Mouse (Mus musculus): ENCODE measurements around the gene Dcp1a. TPM values are rescaled to one million over a fixed set of nuclear protein-coding genes. Genes with fewer than 3 reads are reported as not detected.

Dcp1a gene
- 26.4 and 32.9 TPM in 2 replicates for total RNA-seq (2017)

DNA sequence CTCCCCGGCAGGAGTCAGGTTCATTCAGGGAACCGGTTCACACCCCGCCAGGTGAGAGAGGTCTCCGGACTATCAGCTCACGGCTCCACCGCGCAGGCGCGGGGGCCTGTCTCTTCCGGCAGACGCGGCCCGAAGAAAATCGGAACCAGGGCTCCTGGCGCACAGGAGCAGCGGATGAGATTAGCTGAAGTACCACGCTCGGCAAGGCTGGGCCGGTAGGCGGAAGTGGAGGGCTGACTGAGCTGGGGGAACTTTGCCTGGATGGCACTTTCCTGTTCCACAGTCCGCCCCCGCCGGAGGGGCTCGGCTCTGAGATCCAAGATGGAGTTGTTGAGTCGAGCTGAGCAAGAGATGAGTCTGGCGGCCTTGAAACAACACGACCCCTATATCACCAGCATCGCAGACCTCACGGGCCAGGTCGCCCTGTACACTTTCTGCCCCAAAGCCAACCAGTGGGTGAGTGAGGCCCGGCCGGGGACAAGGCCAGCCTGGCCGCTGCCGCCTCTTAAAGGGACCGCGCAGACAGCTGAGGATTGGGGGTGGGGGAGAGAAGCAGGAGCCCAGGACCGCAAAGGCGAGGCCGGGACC lies at the start of gene Dcp1a:
Gene Dcp1a, plus strand, starts transcription at position 175 of the 588 bp plus-strand sequence.
- ATAC-seq (replicated peaks; ENCODE audit: low read depth, poor library complexity, severe bottlenecking), result peak; percentile 100

DNA sequence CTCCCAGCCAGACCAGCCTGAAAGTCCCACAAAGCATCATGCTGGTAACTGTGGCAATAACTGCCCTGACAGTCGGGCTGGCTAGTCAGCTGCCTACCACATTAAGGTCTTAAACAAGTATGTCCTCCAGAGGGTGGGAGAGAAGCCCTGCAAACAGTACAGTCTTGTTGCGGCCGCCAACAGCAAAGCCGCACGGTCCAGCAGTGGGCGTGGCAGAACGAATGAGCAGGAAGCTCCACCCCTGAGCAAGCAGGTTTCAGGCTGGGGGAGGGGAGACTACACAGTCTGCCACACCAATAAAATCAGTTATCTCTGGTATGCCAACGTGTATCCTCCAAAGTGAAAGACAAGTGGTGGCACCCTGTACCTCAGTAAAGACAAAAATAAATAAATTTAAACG lies 49.7 kb upstream of the Dcp1a start:
- peak; percentile 39; the same call in 1 of the 2 replicates for ATAC-seq (replicated peaks; ENCODE audit: low read depth, poor library complexity, severe bottlenecking)

DNA sequence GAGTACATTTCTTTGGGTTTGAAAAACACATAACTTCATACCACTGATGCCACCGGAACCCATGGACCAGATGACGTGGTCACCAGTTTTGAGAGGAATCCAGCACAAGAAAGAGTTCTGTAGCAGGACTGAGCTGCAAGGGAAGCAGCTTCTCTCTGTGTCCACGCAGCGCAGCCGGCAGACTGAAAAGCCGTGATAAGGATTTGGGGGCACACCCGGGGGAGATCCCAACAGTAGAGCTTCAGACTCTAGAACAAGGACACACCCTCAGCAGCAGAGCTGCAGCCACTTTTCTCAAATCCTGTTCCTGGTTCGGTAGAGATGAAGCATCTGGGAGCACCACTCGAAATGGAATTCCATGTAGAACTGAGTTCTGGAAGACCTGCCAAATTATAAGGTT lies 49.3 kb upstream of the Dcp1a start:
- ATAC-seq (replicated peaks; ENCODE audit: low read depth, poor library complexity, severe bottlenecking), result no peak

GRCm38 (mm10) chr14:30430446-30430845 lies 48.9 kb upstream of the Dcp1a start:
- no peak for ATAC-seq (replicated peaks; ENCODE audit: low read depth, poor library complexity, severe bottlenecking)

DNA sequence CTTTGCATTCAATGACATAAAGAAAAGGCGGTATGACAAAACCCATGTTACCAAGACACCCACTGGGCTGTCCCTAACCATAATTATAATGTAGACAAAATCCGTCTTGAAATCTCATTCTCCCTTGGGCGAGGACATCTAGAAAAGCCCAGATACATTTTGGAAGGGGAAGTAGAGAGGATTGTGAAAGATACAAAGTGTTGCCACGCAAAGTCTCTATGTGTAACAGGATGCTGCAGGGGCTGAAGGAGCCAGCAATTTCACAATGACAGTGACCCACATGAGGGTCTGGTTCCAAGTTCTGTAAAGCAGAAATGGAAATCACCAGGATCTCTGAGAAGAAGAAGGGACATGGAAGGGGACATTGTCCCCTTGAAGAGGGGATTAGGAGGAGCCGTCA lies 44.0 kb upstream of the Dcp1a start:
- peak; percentile 88 for ATAC-seq (replicated peaks; ENCODE audit: low read depth, poor library complexity, severe bottlenecking)

DNA sequence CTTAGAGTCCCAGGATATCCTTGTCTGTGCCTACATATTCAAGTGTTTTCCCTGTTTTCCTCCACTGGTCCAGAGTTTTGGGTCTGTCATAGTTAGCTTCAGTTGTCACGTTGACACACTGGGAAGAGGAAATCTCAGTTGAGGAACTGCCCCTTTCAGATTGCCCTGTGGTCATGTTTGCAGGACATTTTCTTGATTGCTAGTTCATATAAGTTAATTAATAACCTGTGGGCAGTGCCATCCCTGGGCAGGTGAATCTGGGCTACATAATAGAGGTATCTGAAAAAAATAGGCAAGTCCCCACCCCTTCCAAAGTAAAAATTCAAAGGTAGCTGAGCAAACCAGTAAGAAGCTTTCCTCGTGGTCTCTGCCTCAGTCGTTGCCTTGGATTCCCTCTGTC lies 39.4 kb upstream of the Dcp1a start:
- ATAC-seq (replicated peaks; ENCODE audit: low read depth, poor library complexity, severe bottlenecking), result no peak

DNA sequence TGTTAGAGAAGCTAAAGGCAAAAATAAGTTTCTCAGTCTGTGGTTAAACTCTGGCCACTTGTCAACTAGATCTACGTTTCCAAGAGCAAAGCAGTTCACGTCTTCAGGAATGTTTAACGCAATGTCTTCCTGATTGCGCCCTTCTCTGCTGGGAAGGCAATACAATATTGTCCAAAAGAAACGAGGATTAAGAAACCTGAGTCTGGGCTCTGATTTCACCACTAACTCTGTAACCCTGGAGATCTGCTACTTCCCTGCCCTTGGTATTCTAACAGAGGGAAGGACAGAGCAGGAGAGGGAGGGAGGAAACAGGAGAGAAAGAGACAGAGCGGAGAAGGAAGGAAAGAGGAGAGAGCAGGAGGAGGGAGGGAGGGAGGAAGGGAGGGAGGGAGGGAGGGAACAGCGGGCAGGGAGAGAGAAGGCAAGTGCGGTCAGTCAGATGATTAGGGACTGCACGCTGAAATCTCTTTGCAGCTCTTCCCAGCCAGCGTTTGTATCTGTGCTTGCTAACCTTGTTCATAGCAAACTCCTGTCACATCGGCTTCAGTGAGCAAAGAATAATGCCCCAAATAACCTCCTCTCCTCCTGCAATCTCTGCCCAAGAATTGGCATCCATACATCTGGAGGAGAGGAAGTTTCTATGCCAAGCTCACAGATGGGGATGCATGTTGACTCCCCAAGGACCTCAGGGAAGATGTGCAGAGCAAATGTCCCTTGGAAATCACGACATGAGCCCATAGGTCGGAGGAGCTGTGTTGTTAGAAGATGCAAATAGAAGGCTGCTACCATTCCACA lies 23.3 kb upstream of the Dcp1a start:
- no peak for ATAC-seq (replicated peaks; ENCODE audit: low read depth, poor library complexity, severe bottlenecking)

DNA sequence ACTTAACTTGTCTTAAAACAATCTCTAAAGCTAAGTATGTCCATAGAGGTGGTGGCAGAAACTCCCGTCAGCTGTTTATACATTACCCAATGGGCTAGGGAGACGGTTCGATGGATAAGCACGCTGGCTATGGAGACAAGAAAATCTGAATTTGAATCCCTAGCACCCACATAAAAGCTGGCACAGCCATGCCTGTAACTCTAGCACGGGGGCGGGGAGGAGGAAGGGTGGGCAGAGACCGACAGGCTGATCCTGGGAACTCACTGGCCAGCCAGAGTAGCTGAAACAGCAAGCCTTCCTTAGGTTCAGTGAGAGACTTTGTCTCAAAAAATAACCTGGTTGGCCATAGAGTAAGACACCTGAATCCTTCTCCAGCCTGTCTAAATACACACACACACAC lies 21.9 kb upstream of the Dcp1a start:
- no peak for ATAC-seq (replicated peaks; ENCODE audit: low read depth, poor library complexity, severe bottlenecking)

DNA sequence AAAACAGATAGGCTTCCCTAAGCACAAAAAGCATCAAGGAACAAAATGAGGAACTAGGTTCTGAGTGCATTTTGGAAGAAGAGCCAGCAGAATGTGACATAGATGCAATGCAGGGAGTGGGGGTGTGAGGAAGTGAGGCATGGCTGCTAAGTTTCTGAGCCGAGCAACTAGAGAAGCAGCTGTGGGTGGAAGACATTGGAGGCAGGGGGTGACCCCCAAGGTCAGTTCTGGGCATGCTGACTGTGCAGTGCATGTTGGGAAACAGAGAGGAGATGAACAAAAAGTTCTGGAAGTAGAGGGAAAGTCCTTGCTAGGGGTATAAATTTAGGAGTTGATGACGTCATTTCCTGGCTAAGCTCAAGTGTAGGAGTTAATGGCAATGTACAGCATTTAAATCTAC lies 21.4 kb upstream of the Dcp1a start:
- peak; percentile 89 for ATAC-seq (replicated peaks; ENCODE audit: low read depth, poor library complexity, severe bottlenecking)

GRCm38 (mm10) chr14:30458820-30459219 lies 20.5 kb upstream of the Dcp1a start:
- no peak for ATAC-seq (replicated peaks; ENCODE audit: low read depth, poor library complexity, severe bottlenecking)

DNA sequence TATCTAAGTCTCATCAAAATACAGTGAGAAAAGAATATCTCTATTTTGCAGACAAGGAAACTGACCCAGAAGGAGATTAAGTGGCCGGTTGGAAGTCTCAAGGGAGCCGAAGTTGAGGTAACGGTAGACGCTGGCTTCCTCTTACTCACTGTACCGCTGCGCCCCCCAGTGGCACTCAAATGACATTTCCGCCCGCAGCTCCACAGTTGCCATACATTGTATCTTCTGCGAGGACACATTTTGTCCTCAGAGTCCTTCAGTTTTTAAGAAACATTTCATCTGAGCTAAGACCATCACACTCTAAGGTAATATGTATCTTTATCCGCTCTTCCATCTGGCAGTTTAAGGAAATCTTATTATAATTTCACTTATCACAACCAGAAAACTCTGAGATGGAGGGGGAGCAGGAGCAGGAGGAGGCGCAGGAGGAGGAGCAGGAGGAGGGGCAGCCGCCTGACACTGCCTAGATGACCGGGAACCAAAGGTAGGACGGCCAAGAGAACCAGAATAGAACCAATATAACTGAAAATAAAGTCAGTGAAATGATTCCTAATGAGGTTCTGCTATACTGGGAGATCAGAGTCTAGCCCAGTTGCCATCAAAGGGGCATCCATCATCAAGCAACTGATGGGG lies 19.3 kb upstream of the Dcp1a start:
- ATAC-seq (replicated peaks; ENCODE audit: low read depth, poor library complexity, severe bottlenecking), result peak; percentile 83

GRCm38 (mm10) chr14:30463312-30463711 lies 16.0 kb upstream of the Dcp1a start:
- no peak for ATAC-seq (replicated peaks; ENCODE audit: low read depth, poor library complexity, severe bottlenecking)

- no peak for ATAC-seq (replicated peaks; ENCODE audit: low read depth, poor library complexity, severe bottlenecking)
Observed at GRCm38 (mm10) chr14:30473605-30474004, 5.7 kb upstream of the Dcp1a start.

DNA sequence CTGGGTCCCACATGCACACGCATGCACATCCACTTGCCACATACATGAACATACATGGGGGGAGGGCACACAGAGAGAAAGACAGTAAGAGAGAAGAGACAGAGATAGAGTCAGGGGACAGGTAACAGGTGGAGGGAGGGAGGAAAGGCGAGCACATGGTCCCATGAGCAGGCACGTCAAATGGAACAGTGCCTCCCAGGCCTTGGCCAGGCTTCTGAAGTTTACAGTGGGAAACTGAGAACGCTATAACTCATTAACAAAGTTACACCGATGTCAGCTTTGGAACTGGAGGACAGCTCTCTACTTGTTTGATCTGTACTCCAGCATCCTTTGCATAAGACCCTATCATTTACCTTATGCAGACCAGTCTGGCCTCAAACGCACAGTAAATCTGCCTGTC lies 4.9 kb upstream of the Dcp1a start:
- ATAC-seq (replicated peaks; ENCODE audit: low read depth, poor library complexity, severe bottlenecking), result no peak

- ATAC-seq (replicated peaks; ENCODE audit: low read depth, poor library complexity, severe bottlenecking), result no peak
Observed at GRCm38 (mm10) chr14:30491342-30491741, 12.0 kb downstream of the Dcp1a start, which contains the start of gene Cacna1d. Cacna1d (minus strand) TSS chr14:30491455.

GRCm38 (mm10) chr14:30493276-30493675 lies 13.9 kb downstream of the Dcp1a start:
- ATAC-seq (replicated peaks; ENCODE audit: low read depth, poor library complexity, severe bottlenecking), result no peak

DNA sequence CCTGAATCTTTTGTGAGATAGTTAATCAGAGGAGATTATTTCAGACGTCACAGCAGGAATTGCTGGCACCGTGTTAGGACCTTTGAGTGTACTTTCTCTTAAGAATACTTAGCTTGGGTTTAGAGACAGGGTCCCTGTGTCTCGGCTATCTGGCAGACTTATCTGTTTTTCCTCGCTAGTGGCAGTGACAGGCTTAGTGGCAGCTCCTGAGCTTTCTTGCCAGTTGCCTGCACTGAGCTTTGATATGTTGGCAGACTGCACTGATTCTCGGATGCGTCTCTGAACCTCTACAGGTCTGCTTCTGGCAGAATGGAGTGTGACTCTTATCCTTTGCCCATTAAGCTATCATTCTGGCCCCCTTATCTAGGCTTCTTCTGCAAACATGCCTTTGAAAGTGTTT lies 15.7 kb downstream of the Dcp1a start:
- no peak for ATAC-seq (replicated peaks; ENCODE audit: low read depth, poor library complexity, severe bottlenecking)

DNA sequence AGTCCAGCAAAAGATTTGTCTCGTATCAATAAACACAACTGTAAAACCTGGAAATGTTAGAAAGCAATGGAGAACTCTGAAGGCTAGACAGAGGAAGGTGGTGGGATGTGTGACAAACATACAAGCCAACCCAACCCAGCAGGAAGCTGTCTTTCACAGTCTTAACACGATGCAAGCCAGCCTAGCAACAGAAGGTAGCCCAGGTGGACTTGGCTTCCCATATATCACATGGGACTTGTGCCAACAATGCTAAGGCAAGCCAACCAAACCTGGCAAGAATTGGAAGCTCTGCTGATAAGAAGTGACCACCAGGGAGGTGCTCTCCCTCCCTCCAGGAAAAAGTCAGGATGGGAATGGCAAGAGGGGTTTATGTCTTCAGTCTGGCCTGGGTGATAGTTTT lies 18.9 kb downstream of the Dcp1a start:
- ATAC-seq (replicated peaks; ENCODE audit: low read depth, poor library complexity, severe bottlenecking), result no peak

DNA sequence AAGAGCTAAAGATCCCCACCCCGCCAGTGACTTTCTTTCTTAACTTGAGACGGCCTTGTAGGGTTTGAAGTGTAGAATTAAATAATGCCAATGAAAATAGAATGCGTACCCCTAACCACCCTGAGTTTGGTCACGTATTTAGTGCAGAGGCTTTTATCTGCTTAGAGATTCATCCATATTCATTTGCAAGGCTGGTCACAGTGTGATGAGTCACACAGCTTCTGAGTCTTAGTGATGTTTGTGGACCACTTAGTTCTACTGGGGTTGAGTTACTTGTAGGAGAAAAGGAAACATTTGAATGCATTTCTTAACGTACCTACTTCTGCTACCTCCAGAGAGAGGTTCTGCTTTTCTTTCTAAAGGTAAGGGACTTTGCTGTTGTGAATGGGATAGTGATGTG lies 25.7 kb downstream of the Dcp1a start:
- no peak for ATAC-seq (replicated peaks; ENCODE audit: low read depth, poor library complexity, severe bottlenecking)

- ATAC-seq (replicated peaks; ENCODE audit: low read depth, poor library complexity, severe bottlenecking), result no peak
Observed at GRCm38 (mm10) chr14:30510214-30510763, 31.0 kb downstream of the Dcp1a start.

GRCm38 (mm10) chr14:30512896-30513295 lies 33.6 kb downstream of the Dcp1a start:
- no peak; the same call in 1 of the 2 replicates for ATAC-seq (replicated peaks; ENCODE audit: low read depth, poor library complexity, severe bottlenecking)
